Mouse (Mus musculus): ENCODE results near the gene 1190002N15Rik.

The 1190002N15Rik gene

DNA sequence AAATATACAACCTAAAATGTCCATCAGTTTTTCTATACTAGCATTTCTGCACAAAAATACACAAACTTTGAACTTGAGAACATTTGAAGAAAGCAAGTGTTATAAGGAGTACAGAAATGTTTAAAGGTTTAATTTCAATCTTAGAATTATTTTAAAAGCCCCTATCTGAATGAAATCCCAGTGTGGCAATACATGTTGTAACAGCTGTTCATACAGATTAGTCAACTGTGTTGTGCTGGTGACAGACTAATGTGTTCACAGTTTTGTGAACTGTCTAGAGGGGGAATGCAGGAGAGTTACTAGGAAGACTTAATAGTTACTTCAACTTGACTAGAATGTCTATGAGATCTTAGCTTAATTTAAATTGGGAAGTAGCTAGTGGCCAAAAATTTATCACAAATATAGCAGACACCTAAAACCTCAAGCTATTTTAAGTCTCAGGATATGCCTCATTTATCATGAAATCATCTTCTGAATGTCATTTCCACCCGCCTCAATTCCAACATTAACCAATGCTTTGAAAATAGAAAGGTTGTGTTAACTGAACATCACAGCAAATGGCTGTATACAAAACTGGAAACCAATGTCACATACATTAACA, 8.6 kb downstream of the 1190002N15Rik start:
- no peak for DNase-seq

DNA sequence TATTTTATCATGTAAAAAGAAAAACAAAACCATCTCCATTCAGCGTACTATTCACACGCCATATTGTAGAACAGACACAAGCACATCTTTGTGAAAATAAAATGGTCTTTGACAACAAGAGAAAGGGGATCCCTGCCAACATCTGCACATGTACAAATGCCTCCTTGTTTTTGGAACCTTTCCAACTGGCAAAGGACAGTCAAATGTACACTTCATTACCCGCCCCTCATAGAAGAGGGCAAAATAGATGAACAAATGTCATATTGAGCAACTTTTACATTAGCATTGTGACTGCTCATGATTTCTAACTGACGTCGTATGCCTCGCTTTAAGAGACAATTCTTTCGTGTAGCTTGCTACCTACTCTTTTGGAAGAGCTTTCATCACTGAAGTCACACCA, 11.4 kb downstream of the 1190002N15Rik start:
- DNase-seq, result no peak

DNA sequence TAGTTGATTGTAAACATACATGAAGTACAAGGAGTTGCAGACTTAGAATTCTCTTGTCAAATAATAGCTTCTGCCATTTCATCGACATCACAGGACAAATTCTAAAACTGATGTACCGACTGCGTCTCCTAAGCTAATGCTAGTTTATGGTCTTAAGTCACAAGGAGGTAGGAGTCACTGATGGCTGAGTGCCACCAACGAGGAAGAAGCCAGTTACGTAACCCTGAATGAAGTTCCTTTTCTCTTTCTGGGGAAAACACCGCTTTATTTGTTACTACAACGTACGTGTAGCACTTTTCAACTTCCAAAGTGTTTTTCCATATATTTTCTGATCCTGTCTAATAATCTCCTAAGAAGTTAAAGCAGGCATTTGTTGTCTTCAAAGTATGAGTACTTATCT, 25.6 kb downstream of the 1190002N15Rik start:
- no peak for DNase-seq

DNA sequence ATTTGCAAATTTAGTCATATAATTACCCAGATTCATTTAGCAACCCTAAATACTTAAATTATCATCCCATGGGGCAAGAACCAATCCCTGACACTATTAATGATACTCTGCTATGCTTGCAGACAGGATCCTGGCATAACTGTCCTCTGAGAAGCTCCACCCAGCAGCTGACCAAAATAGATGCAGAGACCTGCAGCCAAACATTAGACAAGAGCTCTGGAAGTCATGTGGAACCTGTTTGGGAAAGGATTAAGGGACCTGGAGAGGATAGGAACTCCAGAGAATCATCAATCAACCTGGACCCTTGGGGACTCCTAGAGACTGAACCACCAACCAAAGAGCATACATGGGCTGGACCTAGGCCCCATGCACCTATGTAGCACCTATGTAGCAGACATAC, 26.7 kb downstream of the 1190002N15Rik start:
- DNase-seq, result no peak

DNA sequence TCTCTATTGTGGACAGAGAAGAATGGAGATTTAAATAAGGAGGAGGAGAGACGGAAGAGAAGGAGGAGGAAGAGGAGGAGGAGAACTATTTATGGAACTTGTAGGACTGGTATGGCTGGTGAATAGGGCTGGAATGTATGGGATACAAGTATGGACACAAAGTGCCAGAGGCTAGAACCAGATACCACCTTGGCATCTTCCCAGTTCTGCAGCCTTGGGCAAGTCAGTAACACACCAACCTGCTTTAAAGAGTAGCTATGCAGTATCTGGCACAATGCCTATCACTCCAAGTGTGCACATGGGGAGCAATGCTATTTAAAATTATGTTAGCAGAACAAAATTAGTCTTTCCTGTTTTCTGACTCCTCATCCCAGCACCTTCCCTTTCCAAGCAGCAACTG, 30.9 kb downstream of the 1190002N15Rik start:
- DNase-seq, result no peak

DNA sequence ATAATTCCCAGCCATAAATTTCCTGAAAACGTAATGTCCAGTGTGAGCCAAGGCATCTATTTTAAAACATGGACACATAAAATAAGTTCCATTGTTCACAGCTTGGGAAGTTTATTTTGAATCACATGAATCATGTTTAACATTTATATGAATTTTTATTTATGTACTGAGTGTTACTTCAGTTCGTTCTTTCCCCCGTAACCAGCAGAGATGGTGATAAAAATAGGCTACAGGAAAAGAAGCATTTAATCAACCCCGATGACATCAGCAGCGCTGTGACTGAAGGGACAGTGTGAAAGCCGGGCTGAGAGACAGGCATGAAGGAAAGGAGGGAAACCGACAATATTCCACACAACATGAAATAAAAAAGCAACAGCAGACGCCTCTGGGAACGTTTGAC, 46.4 kb downstream of the 1190002N15Rik start:
- no peak for DNase-seq

GRCm38 (mm10) chr9:94487976-94488375, 49.9 kb downstream of the 1190002N15Rik start:
- DNase-seq, result no peak

DNA sequence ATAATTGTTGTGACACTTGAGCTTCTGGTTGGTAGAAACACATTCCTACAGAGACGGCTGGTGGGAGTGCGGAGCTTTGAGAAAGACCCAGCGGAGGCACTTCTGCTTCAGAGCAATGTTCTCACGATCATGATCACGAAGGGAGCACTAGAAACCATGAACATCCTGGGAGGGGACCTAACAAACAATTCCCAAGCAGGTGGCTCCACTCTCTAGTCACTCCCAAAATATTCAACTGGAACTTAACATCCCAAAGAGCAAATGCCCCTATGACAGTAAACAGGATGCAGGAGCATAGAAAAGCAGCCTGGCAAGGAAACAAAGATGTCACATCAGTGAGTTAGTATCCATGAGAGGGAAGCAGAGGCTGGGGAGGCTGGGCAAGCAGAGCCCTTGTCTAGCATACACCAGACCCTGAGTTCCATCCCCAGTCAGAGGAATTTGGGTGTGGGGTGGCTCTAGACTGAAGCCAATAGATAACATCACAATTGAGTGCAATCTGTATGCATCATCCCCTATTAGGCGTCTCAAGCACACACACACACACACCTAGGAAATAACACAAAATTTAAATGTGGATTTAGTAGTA, 54.5 kb downstream of the 1190002N15Rik start:
- no peak for DNase-seq

DNA sequence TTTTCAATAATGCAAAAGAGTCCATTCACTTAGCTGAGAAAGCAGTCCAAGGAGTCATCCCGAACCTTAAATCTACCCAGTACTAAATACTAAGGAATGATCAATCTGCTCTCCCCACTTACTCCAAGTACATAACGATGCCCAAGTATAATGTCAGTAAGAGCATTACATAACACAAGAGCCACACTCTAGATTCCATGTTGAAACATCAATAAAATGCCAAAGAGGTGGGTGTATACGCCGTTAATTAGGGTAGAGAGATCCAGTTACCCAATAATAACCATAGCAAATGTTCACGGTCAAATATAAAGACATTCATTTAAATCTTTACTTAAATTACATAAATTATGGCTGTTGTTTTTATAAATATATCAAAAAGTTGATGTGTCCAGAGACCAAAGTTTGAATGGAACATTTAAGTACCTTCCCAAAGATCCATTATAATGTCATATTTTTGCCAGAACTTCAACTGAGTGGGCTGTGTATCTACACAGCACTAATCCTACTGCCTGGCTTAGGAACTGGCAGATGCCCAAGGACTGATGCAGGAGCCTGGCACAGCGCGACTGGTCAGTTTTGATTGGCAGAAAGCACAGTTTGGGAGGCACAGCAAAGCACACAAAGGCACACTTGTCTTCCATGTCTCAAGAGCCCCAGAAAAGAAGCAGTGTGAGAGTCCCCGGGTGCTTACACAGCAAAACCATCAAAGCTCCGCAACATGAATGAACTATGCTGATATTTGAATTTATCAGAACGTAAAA, 55.5 kb downstream of the 1190002N15Rik start:
- no peak for DNase-seq

GRCm38 (mm10) chr9:94481057-94481456, 56.8 kb downstream of the 1190002N15Rik start:
- DNase-seq, result no peak

DNA sequence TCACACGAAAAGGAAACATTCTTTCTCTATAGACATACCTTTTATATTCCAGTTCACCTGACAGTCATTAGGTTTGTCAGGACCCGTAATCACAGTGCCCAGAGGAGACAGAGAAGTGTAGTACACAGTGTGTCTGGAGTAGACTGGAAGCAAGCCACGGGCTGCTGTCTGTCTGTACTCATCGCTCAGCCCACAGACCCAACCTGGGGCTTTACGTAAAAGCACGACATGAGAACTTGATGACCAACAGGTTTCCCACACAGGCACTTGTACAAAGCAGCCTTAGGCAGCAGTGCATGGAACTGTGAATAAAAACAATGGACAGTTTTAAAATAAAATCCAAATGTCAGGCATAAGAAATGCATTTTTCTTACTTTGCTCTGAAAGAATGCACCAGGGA, 58.5 kb downstream of the 1190002N15Rik start:
- no peak for DNase-seq

- no peak for DNase-seq
These were observed 58.9 kb downstream of the 1190002N15Rik start for GRCm38 (mm10) chr9:94478954-94479353.

- no peak for DNase-seq
These were observed 61.9 kb downstream of the 1190002N15Rik start for GRCm38 (mm10) chr9:94475973-94476372.

DNA sequence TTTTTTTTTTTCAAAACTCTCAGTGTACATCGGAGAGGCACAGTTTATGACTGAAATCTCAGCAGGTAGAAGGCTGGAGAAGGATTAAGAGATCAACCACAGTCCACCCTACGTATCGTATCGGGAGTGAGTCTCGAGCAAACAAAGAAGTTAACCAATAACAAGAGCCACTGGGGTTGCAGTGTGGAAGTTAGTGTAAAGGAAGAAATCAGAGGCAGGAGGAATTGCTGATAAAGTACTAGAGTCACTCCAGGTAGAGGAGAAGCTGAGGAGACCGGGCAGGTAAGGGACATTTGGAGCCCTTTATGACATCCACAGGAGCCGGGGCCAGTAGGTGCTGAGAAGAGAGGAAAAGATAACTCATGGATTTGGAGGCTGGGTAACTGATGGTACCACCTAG, 64.0 kb downstream of the 1190002N15Rik start:
- no peak for DNase-seq

GRCm38 (mm10) chr9:94472963-94473582, 64.8 kb downstream of the 1190002N15Rik start:
- DNase-seq, result no peak

DNA sequence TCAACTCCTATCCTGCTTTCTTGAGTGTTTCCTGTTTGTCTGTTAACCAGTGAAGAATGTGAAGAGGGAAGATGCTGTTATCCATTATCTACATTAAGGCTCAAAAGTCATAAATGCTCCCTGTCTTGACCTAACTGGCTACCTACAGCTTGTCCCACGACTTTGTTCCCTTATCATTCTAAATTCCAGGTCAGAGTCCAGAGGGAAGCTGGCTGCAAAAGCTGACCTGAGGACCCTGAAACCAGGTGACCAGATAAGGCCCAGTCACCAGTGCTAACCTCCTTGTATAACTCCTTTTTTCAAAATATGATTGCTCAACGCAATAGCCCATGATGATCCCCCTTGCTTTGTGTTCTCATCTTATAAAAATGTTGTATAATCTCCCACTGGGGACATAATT, 66.4 kb downstream of the 1190002N15Rik start:
- no peak for DNase-seq

Data from thymus, postnatal 25 days (tissue).